Mouse (Mus musculus) neural tube, embryonic 13.5 days (tissue): ENCODE data around the gene Macrod1. TPM values are rescaled to one million over a fixed set of nuclear protein-coding genes. Genes with fewer than 3 reads are reported as not detected.

Source experiments
- ATAC-seq: fragments of 200-750 bp; cut with Nextera tagmentation; 2 replicates; pipeline ENCODE4 v1.8.0; 2017; ENCODE audit warnings: low read depth, mild to moderate bottlenecking, moderate TSS enrichment, moderate library complexity
- H3K27ac ChIP-seq: fragments of 300-500 bp; sonication (generic); replicated peaks from 2 replicates; pipeline ENCODE4 v1.5.1; 2015; ENCODE audit warnings: moderate library complexity, mild to moderate bottlenecking, inconsistent platforms
- H3K27me3 ChIP-seq: fragments of 300-500 bp; sonication (generic); 2 replicates; pipeline ENCODE4 v1.6.1; 2015; ENCODE audit warnings: mild to moderate bottlenecking, inconsistent platforms
- H3K36me3 ChIP-seq: fragments of 300-500 bp; sonication (generic); 2 replicates; pipeline ENCODE4 v1.6.1; 2015; ENCODE audit warnings: mild to moderate bottlenecking, inconsistent platforms
- H3K4me1 ChIP-seq: fragments of 300-500 bp; sonication (generic); replicated peaks from 2 replicates; pipeline ENCODE4 v1.6.1; 2015; ENCODE audit warnings: inconsistent platforms
- H3K4me2 ChIP-seq: fragments of 300-500 bp; sonication (generic); 2 replicates; pipeline ENCODE4 v1.6.1; 2015; ENCODE audit warnings: inconsistent platforms, mild to moderate bottlenecking, moderate library complexity
- H3K4me3 ChIP-seq: fragments of 300-500 bp; sonication (generic); 2 replicates; pipeline ENCODE4 v1.5.1; 2015; ENCODE audit warnings: mild to moderate bottlenecking, inconsistent platforms
- H3K9ac ChIP-seq: fragments of 300-500 bp; sonication (generic); 2 replicates; pipeline ENCODE4 v1.6.1; 2015; ENCODE audit warnings: moderate library complexity, mild to moderate bottlenecking, inconsistent platforms
- H3K9me3 ChIP-seq: fragments of 300-500 bp; sonication (generic); 2 replicates; pipeline ENCODE4 v1.6.1; 2016; ENCODE audit warnings: inconsistent platforms
- WGBS: fragments of 180-500 bp; shearing (Covaris S2); methylation state at CpG from one replicate; pipeline ENCODE4 v1.1.7; 2015; 5-methylcytosine and 5-hydroxymethylcytosine counted together
- polyA plus RNA-seq: library from polyadenylated mRNA; unstranded; fragments of >200 nt; fragmentation: Nextera tagmentation; extraction: Ambion mirVana; gene quantifications from 2 replicates; pipeline ENCODE4 v1.2.1, GENCODE M21; 2015

Macrod1 gene
- polyA plus RNA-seq, 1 experiment from 2014 or later = 5.2 TPM

DNA sequence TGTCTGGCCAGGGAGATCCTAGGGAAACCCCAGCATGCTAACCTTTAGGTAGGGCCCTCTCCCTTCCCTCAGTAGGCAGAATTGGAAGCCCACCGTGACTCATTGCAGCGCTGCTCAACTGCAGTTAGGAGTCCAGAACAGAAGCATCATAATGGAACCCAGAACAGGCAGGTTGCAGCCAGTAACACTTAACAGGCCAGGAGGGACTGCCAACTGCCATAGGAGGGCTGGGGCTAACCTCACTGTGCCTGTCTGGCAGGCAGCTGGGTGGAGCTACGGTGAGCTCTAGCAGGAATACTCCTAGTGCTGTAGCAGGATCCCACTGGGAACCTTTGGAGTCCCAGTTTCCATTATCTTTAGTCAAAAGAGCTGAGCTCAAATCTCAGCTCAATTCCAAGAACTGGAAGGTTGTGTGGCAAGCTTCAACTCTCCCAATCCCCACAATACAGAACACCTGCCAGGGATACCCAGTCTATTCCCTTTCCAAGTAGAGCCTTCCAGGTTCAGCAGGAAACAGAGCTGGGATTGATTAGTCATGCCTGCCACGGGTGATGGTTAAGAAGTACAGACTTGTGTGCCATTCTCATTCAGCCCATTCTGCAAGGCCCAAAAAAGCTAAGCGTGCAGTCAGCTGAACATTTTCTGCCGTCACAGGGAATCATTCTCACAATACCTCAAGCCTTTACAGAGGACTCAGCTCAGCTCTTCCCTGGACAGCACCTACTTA is 95.5 kb downstream of the Macrod1 start:
- Histone ChIP-seq H3K27me3 (peaks cover 35% of the 10 kb centered on the region), H3K36me3 (no peaks in the 10 kb centered on the region), H3K9ac (no peak overlapping the region), H3K9me3 (no peaks in the 10 kb centered on the region), H3K4me3 (no peak overlapping the region), H3K4me2 (no peak overlapping the region), H3K27ac (no peak overlapping the region), H3K4me1 (peaks cover 98% of the 10 kb centered on the region)
- WGBS = 75% methylated on average over 6 of the region's 6 CpGs
- ATAC-seq = no peak

DNA sequence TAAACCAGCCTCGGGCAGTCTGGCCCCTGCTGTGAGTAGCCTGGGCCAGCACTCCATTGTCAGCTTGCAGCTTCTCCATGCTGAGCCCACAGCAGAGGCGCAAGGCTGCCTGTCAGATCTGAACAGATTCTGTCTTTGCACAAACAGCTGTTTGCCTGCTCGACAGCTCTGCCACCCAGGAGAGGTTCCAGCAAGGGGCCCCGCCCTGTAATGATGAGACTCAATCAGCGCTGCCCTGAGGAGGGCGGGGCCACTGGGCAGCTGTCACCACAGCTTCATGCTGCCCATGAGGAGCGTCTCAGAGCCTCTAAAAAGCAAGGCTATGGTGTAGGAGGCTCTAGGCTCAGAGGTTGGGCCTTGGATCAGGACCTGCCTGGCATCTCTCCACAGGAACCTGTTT is 96.6 kb downstream of the Macrod1 start:
- peak overlapping the region; percentile 1; the same call in 1 of the 2 replicates for H3K9ac ChIP-seq
- 18% methylated on average over 7 of the region's 7 CpGs for WGBS
- no peak for ATAC-seq

GRCm38 (mm10) chr19:7155196-7155595 is 98.6 kb downstream of the Macrod1 start:
- ATAC-seq = no peak
- peaks cover 95% of the 10 kb centered on the region for H3K4me1 ChIP-seq
- peak overlapping the region; percentile 61 for H3K27ac ChIP-seq
- H3K27me3 ChIP-seq = peaks cover 29% of the 10 kb centered on the region
- H3K36me3 ChIP-seq = no peaks in the 10 kb centered on the region
- H3K9ac ChIP-seq = no peak overlapping the region
- 38% methylated on average over 5 of the region's 6 CpGs for WGBS
- H3K9me3 ChIP-seq = no peaks in the 10 kb centered on the region
- H3K4me2 ChIP-seq = no peak overlapping the region
- no peak overlapping the region for H3K4me3 ChIP-seq

More for the DNA sequence above, 96.6 kb downstream of the Macrod1 start:
- H3K4me1 ChIP-seq = peaks cover 98% of the 10 kb centered on the region
- no peaks in the 10 kb centered on the region for H3K36me3 ChIP-seq
- H3K27ac ChIP-seq = peak overlapping the region; percentile 67
- H3K9me3 ChIP-seq = no peaks in the 10 kb centered on the region
- no peak overlapping the region for H3K4me2 ChIP-seq
- H3K4me3 ChIP-seq = no peak overlapping the region
- H3K27me3 ChIP-seq = peaks cover 24% of the 10 kb centered on the region

DNA sequence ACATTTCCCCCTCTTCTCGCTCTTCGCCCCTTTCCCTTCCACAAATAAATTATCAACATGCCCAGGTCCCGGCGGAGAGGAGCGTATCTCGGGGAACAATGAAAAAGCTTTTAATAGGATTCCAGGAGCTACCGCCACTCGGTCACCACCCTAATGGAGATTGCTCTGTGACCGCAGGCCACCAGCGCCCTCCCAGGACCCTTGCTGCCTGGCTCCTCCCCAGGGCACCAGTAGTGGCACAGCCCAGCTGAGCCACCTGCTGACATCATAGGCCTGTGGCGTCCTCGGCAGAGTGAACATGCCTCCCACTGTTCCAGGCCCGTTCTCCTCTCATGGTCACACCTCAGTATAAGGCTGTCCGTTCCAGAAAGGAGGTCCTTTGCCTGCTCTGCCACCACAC is 101.1 kb downstream of the Macrod1 start:
- 13% methylated on average over 14 of the region's 14 CpGs for WGBS
- no peaks in the 10 kb centered on the region for H3K9me3 ChIP-seq
- peak overlapping the region; percentile 32 for H3K4me2 ChIP-seq
- peaks cover 50% of the 10 kb centered on the region for H3K27me3 ChIP-seq
- H3K4me1 ChIP-seq = peaks cover 86% of the 10 kb centered on the region
- ATAC-seq = no peak
- peak overlapping the region; percentile 60 for H3K9ac ChIP-seq
- H3K4me3 ChIP-seq = no peak overlapping the region
- no peaks in the 10 kb centered on the region for H3K36me3 ChIP-seq
- peak overlapping the region; percentile 78 for H3K27ac ChIP-seq

DNA sequence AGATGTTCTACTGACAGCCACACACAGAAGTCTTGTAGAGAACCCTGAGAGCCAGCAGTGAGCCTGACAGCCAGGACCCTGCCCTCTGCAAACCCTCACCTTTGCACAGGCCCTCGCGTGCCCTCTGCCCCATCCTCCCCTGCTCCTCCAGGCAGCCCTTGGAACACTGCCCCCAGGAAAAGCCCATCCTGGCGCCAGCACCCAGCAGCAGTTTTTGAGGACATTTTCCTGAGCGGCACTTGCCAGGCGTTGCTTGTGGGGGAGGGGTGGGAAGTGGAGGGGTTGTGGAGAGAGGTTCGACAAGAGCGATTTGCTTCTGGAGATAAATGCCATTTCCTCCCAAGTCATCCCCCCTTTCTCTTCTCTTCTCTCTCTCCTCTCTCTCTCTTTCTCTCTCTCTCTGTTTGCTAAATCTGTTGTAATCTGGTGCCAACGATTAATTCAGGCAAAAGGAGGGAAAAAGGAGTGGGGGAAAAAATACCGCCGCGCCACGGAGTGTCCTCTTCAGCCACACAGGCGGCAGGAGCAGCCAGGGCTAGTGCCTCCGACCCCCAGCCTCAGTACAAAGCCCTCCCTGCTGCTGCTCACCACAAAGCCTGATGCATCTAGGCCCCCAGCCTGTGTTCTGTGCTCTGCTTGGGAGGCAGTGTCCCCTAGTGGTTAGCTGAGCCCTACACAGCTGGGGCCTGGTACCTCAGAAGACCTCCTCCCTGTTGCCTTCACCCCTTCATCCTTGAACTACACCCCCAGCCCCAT is 103.7 kb downstream of the Macrod1 start:
- Histone ChIP-seq H3K27me3 (peaks cover 68% of the 10 kb centered on the region), H3K4me1 (peaks cover 83% of the 10 kb centered on the region), H3K36me3 (no peaks in the 10 kb centered on the region), H3K27ac (peak overlapping the region; percentile 72), H3K9ac (peak overlapping the region; percentile 61), H3K4me3 (no peak overlapping the region), H3K9me3 (no peaks in the 10 kb centered on the region), H3K4me2 (peak overlapping the region; percentile 41)
- ATAC-seq = peak; percentile 63
- WGBS = 8% methylated on average over 14 of the region's 14 CpGs

DNA sequence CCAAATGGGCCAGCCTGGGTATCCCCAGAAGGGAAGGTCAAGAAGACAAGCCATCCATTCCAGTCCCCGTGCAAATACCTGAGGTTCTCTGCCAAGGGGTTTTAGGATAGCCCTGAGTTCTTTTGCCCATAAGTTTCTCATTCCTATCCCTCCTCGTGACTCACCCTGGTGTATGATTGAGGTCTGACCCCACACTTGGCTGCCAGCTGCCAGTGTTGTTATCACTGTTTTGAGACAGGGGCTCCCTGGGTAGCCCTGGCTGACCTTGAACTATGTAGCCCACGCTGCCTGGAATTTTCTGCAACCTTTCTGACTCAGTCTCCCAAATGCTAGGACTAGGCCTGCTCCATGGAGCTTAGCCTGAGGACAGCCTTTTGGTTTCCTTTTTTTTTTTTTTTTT is 104.5 kb downstream of the Macrod1 start:
- no peak overlapping the region for H3K4me2 ChIP-seq
- peak overlapping the region; percentile 61; the same call in 1 of the 2 replicates for H3K9ac ChIP-seq
- ATAC-seq = no peak
- H3K9me3 ChIP-seq = no peaks in the 10 kb centered on the region
- peaks cover 82% of the 10 kb centered on the region for H3K4me1 ChIP-seq
- no peaks in the 10 kb centered on the region for H3K36me3 ChIP-seq
- 76% methylated on average over 3 of the region's 3 CpGs for WGBS
- H3K27ac ChIP-seq = peak overlapping the region; percentile 72
- peaks cover 73% of the 10 kb centered on the region for H3K27me3 ChIP-seq
- H3K4me3 ChIP-seq = no peak overlapping the region

DNA sequence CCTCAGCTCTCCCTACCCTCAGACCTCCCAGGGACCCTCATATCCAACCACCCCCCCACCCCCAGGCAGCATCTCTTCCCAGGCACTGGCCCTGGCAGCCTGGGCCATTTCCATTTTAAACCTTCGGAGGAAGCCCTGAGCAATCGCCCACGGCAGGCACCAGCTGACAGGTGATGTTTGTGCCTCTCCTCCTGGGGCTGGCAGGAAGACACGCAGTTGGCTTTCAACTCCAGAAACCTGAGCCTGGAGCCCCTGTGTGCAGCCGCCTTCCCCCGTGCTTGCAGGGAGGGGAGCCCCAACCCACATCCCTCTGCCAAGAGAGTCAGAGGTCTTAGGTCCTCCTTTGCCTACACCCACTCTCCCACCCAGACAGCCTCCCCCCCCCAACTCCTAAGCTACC is 107.6 kb downstream of the Macrod1 start:
- Histone ChIP-seq H3K9me3 (no peaks in the 10 kb centered on the region), H3K27me3 (peaks cover 93% of the 10 kb centered on the region), H3K4me3 (peak overlapping the region; percentile 77), H3K4me1 (peaks cover 59% of the 10 kb centered on the region), H3K4me2 (peak overlapping the region; percentile 91), H3K36me3 (no peaks in the 10 kb centered on the region), H3K27ac (no peak overlapping the region), H3K9ac (peak overlapping the region; percentile 87)
- ATAC-seq = no peak
- WGBS = 3% methylated on average over 6 of the region's 6 CpGs

GRCm38 (mm10) chr19:7164820-7165323 is 108.3 kb downstream of the Macrod1 start:
- WGBS = under 1% methylated on average over 35 of the region's 35 CpGs
- peak; percentile 9; the same call in 1 of the 2 replicates for ATAC-seq

GRCm38 (mm10) chr19:7165509-7166199 is 109.0 kb downstream of the Macrod1 start:
- 2% methylated on average over 48 of the region's 105 CpGs for WGBS
- H3K27me3 ChIP-seq = peaks cover 90% of the 10 kb centered on the region

More at GRCm38 (mm10) chr19:7164820-7165323, 108.3 kb downstream of the Macrod1 start:
- Histone ChIP-seq H3K4me3 (peak overlapping the region; percentile 77), H3K9me3 (no peaks in the 10 kb centered on the region), H3K4me1 (peaks cover 53% of the 10 kb centered on the region), H3K9ac (peak overlapping the region; percentile 87), H3K27ac (peak overlapping the region; percentile 65; the same call in 1 of the 2 replicates), H3K27me3 (peaks cover 93% of the 10 kb centered on the region), H3K4me2 (peak overlapping the region; percentile 91), H3K36me3 (no peaks in the 10 kb centered on the region)

GRCm38 (mm10) chr19:7166200-7166711 is 109.6 kb downstream of the Macrod1 start:
- Histone ChIP-seq H3K27me3 (peaks cover 84% of the 10 kb centered on the region), H3K36me3 (no peaks in the 10 kb centered on the region), H3K4me2 (peak overlapping the region; percentile 91), H3K4me3 (peak overlapping the region; percentile 77), H3K9me3 (no peaks in the 10 kb centered on the region), H3K9ac (peak overlapping the region; percentile 87), H3K4me1 (peaks cover 45% of the 10 kb centered on the region), H3K27ac (peak overlapping the region; percentile 65; the same call in 1 of the 2 replicates)
- peak; percentile 28 for ATAC-seq
- WGBS = under 1% methylated on average over 9 of the region's 15 CpGs

More at GRCm38 (mm10) chr19:7165509-7166199, 109.0 kb downstream of the Macrod1 start:
- Histone ChIP-seq H3K4me2 (peak overlapping the region; percentile 91), H3K4me1 (peaks cover 45% of the 10 kb centered on the region), H3K4me3 (peak overlapping the region; percentile 77), H3K9ac (peak overlapping the region; percentile 87), H3K27ac (peak overlapping the region; percentile 65), H3K9me3 (no peaks in the 10 kb centered on the region), H3K36me3 (no peaks in the 10 kb centered on the region)
- ATAC-seq = peak; percentile 33

DNA sequence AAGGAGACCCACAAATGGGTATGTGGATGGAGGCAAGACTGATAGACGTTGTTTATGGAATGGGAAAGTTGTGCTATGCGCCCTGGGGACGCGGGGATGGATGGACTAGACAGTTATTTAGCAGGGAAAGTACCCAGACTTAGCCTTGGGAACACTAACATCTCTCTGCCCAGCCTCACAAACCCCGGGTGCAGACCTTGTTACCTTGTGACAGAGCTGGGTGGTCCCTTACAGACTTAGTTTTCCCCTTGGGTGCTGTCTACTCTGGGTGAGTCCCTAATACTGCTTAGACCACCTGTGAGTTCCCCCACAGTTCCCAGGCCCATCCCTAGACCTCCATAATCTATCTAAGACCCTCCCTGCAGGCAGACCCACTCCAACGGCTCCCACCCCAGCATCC is 110.2 kb downstream of the Macrod1 start:
- H3K4me1 ChIP-seq = peaks cover 47% of the 10 kb centered on the region

More for the DNA sequence above, 110.2 kb downstream of the Macrod1 start:
- H3K36me3 ChIP-seq = no peaks in the 10 kb centered on the region
- H3K27ac ChIP-seq = no peak overlapping the region
- peak overlapping the region; percentile 87; the same call in 1 of the 2 replicates for H3K9ac ChIP-seq
- H3K27me3 ChIP-seq = peaks cover 79% of the 10 kb centered on the region
- peak overlapping the region; percentile 91; the same call in 1 of the 2 replicates for H3K4me2 ChIP-seq
- H3K4me3 ChIP-seq = peak overlapping the region; percentile 77; the same call in 1 of the 2 replicates
- H3K9me3 ChIP-seq = no peaks in the 10 kb centered on the region
- WGBS = 10% methylated on average over 6 of the region's 6 CpGs
- ATAC-seq = no peak
